Mouse (Mus musculus): ENCODE measurements around the gene Apoc2.
A peak's percentile ranks its signal among the peaks of the same experiment; 100 is the strongest.

The Apoc2 gene

DNA sequence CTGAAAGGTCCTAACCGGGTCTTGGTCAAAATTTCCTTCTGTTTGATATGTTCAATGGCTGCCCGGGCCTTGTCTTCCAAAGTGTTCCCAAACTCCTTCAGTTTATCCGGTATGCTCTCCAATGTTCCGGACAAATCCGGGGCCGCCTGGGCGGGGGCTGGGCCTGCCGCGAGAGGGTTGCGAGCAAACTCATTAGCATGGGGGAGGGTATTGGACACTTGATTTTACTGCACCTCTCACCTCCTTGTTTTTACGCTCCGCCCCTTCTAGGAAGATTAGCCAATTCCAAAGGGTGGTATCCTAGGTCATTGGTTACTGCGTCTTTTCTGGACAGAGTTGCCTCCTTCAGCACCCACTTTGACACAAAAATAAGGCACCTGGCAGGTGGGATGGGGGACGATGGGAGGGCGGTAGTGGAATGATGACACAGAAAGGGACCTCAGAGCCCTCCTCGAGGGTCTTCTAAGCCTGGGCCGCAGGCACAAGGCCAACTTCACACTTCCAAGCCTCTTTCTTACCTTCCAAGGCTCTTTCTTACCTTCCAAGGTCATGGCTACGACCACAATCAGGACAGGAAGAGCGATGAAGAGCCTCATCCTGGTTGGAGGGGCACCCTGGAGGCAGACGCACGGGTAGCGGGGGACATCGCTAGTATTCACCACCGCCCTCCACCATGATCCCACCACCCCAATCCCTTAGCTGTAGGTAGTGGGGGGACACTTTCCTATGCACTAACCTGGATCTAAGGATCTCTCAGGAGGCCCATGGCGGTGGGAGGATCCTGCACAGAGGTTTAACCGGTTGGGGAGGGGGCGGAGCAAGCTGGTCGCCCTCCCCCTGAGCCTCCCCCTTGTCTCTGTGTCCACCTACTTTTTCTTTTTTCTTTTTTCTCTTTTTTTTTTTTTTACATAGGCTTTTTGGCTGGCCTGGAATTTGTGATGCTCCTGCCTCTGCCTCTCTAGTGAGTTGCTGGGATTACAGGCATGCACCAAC lies 14.4 kb upstream of the Apoc2 start, which contains the start of gene Apoc1:
Gene Apoc1 (minus strand): TSS at position 788 of the 993 bp plus-strand sequence.
- TF ChIP-seq GATA4 (IDR thresholded peaks at IDR 0.05; ENCODE audit: insufficient replicate concordance, low read length) = no peak

DNA sequence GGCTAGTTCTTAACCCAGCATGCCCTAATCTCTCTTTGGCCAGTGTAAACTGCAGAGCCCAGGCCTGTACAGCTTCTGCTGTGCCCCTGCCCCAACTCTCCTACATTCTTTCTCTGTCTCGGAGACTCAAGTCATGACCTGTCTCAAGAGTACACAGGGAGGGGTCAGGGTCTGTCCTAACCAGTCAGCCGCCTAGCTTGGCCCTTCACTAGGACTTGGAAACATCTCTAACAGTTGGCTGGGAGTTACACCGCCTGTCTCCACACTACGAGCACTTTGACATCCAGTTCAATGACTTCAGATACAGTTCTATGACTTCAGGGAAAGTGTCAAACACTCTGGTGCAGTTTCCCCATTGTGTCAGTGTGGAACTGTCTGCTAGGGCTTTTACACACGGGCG lies 13.7 kb upstream of the Apoc2 start:
- no peak for TF ChIP-seq GATA4 (IDR thresholded peaks at IDR 0.05; ENCODE audit: insufficient replicate concordance, low read length)

DNA sequence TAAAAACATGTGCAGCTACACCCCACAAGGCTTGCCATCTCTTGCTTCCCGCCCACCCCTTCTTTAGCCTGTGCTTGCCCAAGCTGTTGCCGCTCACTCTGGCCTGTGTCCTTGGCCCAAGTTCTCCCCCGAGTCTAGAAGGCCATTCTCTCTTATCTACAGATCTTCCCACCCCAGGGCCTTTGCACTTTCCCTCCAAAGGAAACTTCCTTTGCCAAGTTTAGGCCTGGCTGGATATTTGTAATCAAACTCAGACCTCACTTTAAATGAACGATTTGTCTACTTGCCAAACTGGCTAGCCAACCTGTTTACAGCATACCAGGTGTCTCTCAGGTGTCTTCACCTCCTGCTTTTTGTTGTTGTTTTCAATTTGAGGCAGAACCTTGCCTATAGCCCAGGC lies 13.1 kb upstream of the Apoc2 start:
- TF ChIP-seq GATA4 (IDR thresholded peaks at IDR 0.05; ENCODE audit: insufficient replicate concordance, low read length) = peak; percentile 82; the same call in 1 of the 2 replicates

DNA sequence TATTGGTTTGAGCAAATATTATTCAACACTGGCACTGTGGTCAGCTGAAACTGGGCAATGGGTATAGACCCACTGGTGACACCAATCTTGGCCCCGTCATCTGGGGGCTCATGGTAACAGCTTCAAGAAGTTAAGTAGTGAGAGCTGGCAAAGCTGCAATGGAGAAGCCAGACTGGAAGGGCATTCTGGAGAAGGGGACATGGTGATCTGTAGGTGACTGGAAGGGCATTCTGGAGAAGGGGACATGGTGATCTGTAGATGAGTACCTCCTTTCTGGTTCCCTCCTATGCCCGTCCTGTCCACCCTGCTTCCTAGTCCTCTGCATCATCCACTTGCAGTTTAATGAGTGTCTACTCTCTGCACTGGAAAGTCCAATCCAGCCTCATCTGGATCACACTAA lies 10.9 kb upstream of the Apoc2 start:
- no peak for TF ChIP-seq GATA4 (IDR thresholded peaks at IDR 0.05; ENCODE audit: insufficient replicate concordance, low read length)

DNA sequence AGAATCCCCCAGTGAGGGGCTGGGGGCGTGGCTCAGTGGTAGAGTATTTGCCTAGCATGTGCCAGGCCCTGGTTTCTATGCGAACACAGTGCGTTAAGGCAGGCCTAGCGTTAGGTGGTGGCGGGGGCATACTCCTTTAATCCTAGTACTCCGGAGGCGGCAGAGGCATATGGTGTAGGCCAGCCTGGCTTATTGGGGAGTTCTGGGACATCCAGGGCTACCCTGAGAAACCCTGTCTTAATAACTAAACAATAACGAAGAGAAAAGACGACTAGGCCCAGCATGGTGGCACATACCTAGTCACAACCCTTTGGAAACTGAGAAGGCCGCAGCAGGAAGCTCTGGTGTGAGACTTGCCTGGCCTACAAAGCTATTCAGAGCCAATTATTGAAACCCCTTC lies 10.4 kb upstream of the Apoc2 start:
- TF ChIP-seq GATA4 (IDR thresholded peaks at IDR 0.05; ENCODE audit: insufficient replicate concordance, low read length) = no peak

DNA sequence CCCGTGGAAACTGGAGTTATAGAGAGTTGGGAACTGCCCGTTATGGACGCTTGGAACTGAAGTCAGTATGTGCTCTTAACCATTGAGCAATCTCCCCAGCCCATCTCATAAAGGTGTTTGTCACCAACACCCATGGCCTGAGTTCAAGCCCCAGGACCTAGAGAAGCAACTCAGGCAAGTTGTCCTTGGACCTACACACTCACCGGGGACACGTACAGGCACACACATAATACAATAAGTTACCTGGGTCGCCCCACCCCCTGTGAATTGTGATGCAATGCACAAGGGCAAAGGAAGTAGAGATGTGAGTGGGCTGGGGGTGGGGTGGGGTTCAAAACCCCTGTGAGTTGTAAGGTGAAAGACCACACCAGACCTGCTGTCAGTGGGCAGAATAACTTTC lies 8.8 kb upstream of the Apoc2 start:
- TF ChIP-seq GATA4 (IDR thresholded peaks at IDR 0.05; ENCODE audit: insufficient replicate concordance, low read length) = no peak

DNA sequence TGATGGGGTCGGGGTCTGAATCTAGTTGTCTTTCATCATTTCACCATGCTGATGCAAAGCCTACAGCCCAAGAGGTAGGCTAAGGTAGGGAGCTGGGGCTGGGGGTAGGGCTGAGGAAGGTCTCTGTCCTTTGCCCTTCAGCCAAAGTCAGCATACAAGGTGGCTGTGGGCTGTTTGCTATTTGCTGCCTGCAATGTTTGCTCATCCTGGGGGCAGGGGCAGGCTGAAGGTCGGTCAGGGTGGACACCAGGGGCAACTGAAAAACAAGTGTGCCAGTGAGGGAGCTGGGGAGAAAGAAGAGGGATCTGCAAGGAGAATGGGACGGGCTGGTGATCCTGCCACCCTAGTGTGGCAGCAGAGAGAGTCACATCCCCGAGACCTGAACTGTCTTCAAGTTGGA lies 7.6 kb upstream of the Apoc2 start:
- no peak for TF ChIP-seq GATA4 (IDR thresholded peaks at IDR 0.05; ENCODE audit: insufficient replicate concordance, low read length)

DNA sequence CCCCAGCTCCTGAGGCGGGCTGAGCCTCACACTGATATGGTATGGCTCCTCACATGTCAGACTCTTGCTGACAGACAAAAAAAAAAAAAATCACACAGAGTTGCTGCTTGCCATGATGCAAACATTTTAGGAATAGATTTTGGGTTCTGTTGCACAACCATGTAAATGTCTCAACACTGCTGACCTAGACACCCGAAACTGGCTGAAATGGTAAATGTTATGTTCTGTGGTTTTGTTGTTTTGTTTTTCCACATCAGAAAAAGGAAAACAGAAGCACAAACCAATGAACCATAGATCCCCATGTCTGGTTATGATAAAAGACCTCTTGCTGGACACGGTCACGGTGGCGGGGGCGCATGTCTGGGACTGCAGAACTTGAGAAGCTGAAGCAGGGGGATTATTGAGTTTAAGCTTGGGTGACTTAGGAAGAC lies 6.0 kb upstream of the Apoc2 start:
- no peak for TF ChIP-seq GATA4 (IDR thresholded peaks at IDR 0.05; ENCODE audit: insufficient replicate concordance, low read length)

DNA sequence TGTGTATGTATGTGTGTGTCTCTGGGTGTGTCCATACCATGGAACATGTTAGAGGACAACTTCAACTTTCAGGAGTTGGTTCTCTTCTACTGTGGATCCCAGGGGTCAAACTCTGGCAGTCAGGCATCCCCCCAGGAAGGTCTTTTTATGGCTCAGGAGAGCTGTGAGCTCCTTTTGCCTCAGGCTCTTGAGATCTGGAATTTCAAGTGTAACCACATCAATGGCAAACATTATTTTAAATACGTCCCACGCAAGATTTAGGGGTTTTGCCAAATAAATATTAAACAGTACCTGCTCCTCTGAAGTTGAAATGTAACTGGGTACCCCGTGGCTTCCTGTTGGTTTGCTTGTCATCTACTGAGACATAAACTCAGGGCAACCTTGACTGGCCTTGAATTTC lies 5.2 kb upstream of the Apoc2 start:
- TF ChIP-seq GATA4 (IDR thresholded peaks at IDR 0.05; ENCODE audit: insufficient replicate concordance, low read length) = no peak

DNA sequence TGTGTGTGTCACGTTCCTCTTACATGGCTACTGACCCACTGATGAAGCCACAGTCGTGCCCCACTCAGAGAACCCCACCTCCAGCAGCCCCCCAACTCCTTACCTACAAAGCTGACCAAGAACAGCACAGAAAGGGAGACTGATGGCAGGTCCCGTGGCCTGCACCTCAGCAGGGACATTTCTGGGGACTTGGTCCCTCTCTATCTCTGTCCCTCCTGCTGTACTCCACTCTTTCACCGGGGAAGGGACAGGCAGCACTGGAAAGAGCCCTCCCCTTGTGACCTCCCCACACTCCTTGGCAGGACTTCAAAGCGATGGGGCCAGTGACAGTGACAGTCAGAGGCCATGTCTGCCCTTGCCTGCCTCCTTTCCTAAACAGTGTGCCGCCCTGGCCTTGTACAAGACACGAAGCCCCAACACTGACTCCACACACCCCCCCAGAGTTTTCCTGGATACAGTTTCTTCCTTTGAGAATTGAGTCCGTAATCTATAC lies 3.5 kb upstream of the Apoc2 start, which contains the start of the genes Gm44805 and Apoc4:
Gene Gm44805 (minus strand): TSS at position 222 of the 493 bp plus-strand sequence.
Gene Apoc4 (minus strand): TSS at position 278 of the 493 bp plus-strand sequence.
- peak; percentile 18; the same call in 1 of the 2 replicates for TF ChIP-seq GATA4 (IDR thresholded peaks at IDR 0.05; ENCODE audit: insufficient replicate concordance, low read length)

DNA sequence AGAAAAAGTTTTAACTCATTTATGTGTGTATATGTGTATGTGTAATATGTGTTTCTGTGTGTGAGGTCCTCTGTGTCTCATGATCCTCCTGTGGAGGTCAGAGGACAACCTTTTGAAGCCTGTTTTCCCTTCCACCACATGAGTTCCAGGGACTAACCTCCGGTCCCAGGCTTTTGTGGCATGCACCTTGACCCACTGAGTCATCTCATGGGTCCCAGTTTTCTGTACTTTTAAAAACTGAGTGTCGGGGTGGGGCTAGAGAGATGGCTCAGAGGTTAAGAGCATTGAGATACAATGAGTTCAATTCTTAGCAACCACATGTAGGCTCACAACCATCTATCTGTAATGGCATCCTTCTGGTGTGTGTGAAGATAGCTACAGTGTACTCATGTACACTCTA lies 3.0 kb upstream of the Apoc2 start:
- no peak for TF ChIP-seq GATA4 (IDR thresholded peaks at IDR 0.05; ENCODE audit: insufficient replicate concordance, low read length)

DNA sequence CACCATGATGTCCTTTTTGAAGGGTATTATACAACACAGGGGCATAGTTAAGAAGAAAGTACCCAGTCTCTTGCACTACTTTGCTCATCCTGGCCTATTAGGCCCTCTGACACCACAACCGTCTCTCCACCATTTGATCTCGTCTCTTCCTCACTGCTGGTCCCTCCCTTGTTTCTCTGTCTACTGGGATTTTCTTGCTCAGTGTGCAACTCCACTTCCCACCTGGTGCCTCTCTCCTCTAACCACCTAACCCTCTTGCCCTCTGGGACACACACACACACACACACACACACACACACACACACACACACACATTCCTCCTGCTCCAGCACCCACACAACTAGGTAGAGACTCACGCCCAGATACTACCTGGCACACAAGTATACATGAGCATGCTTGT lies 1.2 kb upstream of the Apoc2 start:
- no peak for TF ChIP-seq GATA4 (IDR thresholded peaks at IDR 0.05; ENCODE audit: insufficient replicate concordance, low read length)

DNA sequence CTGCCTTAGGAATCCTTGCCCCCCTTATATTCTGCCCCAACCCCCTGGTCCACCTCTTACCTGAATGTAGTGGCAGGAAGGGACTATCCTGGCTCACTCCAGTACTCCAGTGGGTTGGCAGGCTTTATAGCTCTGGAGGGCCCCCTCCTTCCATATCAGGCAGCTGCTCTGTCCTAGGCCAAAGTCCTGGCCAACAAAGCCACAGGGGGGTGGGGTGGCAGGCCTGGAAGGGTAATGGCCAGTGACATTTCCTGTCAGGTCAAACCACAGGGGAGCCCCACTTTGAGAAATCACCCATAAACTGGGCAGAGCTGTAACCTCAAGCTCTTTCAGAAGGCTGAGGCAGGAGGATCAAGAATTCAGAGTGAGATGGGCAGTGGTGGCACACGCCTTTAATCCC lies 1.1 kb downstream of the Apoc2 start:
- TF ChIP-seq GATA4 (IDR thresholded peaks at IDR 0.05; ENCODE audit: insufficient replicate concordance, low read length) = no peak; the same call in 1 of the 2 replicates

DNA sequence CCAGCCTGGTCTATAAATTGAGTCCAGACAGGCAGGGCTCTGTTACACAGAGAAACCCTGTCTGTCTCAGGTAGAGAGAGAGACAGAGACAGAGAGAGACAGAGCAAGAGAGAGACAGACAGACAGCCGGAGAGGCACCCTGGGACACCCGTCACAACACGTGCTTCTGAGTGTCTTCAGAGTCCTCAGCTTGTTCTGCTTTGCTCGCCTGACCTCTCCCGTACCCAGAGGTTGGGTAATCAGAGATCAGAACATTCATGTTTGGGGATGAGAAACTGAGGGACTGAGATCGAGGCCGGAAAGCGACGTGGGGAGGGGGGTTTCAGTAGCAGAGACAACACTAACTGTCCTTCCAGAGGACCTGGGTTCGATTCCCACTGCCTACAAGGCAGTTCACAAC lies 1.9 kb downstream of the Apoc2 start:
- no peak for TF ChIP-seq GATA4 (IDR thresholded peaks at IDR 0.05; ENCODE audit: insufficient replicate concordance, low read length)

DNA sequence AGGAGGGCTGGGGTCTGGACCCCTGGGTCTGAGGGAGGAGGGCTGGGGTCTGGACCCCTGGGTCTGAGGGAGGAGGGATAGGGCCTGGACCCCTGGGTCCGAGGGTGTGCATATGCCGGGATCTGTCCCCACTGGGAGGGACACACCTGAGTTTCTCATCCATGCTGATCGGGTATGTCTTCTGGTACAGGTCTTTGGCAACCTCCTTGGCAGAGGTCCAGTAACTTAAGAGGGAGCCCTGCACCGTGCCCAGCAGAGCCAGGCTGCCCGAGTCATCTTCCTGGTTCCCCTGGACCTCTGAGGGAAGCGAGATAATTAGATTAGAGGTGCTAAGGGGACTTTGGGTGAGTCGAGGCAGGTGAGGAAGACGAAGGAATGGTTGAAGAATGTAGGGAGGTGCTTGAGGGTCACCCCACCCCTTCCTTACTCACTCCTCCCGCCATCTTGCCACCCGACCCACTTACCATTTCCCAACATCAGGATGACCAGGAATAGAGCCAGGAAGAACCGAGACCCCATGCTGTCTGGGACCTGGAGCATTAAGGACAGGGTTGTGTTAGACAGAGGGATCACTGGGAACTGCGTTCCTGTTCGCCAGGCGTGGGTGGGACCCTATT lies 4.5 kb downstream of the Apoc2 start:
- no peak for TF ChIP-seq GATA4 (IDR thresholded peaks at IDR 0.05; ENCODE audit: insufficient replicate concordance, low read length)

DNA sequence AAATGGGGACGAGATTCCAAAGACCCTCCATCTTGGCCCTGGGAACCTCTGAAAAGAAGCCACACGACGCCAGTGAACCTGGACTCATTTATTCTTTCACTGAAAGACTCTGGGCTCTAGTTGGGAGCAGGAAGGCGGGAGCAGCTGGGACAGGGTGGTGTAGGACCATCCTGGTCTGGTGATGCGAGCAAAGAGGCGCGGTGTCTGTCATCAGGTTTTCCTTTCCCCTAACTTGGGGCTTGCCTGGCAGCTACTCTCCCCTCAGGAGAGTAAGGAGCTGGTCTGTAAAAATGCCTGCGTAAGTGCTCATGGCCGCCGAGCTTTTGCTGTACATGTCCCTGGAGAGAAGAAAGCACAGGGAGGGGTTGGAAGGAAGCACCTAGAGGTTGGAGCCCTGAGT lies 6.2 kb downstream of the Apoc2 start:
- no peak for TF ChIP-seq GATA4 (IDR thresholded peaks at IDR 0.05; ENCODE audit: insufficient replicate concordance, low read length)
